Mouse (Mus musculus) brain, embryonic 14.5 days (tissue): ENCODE measurements at regions not wholly inside any gene's neighbourhood (a gene's known extent, or its start where the extent isn't known, plus 50 kb on each side); places are given as distances from the start of the nearest gene placed in this dataset.

Source experiments
- CTCF ChIP-seq: fragments of 200-500 bp; IDR thresholded peaks from 2 replicates; pipeline ENCODE4 v1.5.1; 2012; ENCODE audit warnings: inconsistent platforms, mild to moderate bottlenecking, moderate library complexity, borderline replicate concordance; ENCODE audit not compliant: insufficient read depth, insufficient read length; ENCODE audit errors: extremely low read depth
- POLR2A ChIP-seq: fragments of 200-500 bp; IDR thresholded peaks from 2 replicates; pipeline ENCODE4 v1.6.1; 2012; ENCODE audit warnings: mild to moderate bottlenecking, inconsistent platforms, borderline replicate concordance; ENCODE audit not compliant: poor library complexity, insufficient read depth, insufficient read length, severe bottlenecking; ENCODE audit errors: extremely low read depth

DNA sequence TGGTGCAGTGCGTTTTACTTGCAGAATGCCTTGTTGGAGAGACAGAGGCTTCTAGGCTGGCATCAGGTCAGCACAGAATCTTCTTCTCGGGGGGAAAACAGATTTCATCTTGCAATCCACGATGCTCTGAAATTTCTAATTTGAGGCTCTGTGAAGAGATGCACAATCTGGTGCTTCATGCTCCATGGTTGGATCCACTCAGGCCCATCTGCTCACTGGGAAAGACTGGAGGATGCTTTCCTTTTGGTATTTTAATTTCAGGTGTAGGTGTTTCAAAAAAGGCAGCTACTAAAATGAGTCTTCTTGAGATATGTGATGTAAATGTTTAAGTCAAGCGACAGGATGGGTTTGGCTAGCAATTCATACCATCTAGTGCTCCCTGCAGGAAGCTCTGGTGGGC, 938.1 kb downstream of the Slc4a3 start:
- no peak for TF ChIP-seq POLR2A
- no peak for TF ChIP-seq CTCF
